Mouse (Mus musculus) brain, embryonic 18.5 days (tissue): Measurements from ENCODE around the gene Dnajb3.
"Not testable (repeated sequence)": the region's sequence is repeated elsewhere in the genome, so short reads cannot be mapped to it uniquely, and the experiment has no call there.

Experiments used
- DNase-seq: peaks from one replicate; pipeline ENCODE4 v3.0.0-alpha.2; 2012; ENCODE audit warnings: low read depth, low spot score

Dnajb3 gene

GRCm38 (mm10) chr1:88231803-88232499 lies 26.4 kb upstream of the Dnajb3 start:
- DNase-seq, result no peak

- no peak for DNase-seq
These were observed 25.6 kb upstream of the Dnajb3 start for GRCm38 (mm10) chr1:88230981-88231802.

GRCm38 (mm10) chr1:88230421-88230820 lies 24.8 kb upstream of the Dnajb3 start:
- DNase-seq, result no peak

- DNase-seq, result no peak
These were observed 24.4 kb upstream of the Dnajb3 start for GRCm38 (mm10) chr1:88229986-88230385.

- DNase-seq, result no peak
These were observed 24.0 kb upstream of the Dnajb3 start for GRCm38 (mm10) chr1:88229566-88229965.

GRCm38 (mm10) chr1:88228121-88228520 lies 22.5 kb upstream of the Dnajb3 start:
- no peak for DNase-seq

- no peak for DNase-seq
These were observed 21.9 kb upstream of the Dnajb3 start for GRCm38 (mm10) chr1:88227482-88227881.

- DNase-seq, result no peak
These were observed 21.2 kb upstream of the Dnajb3 start, which contains the start of gene Mroh2a for GRCm38 (mm10) chr1:88226670-88227379. Mroh2a (plus strand) TSS chr1:88226986.

- no peak for DNase-seq
These were observed 20.2 kb upstream of the Dnajb3 start for GRCm38 (mm10) chr1:88225741-88226140.

- not testable (repeated sequence) for DNase-seq
These were observed 19.7 kb upstream of the Dnajb3 start for GRCm38 (mm10) chr1:88225301-88225700.

- DNase-seq, result no peak
These were observed 18.6 kb upstream of the Dnajb3 start for GRCm38 (mm10) chr1:88224029-88224776.

GRCm38 (mm10) chr1:88223591-88223990 lies 18.0 kb upstream of the Dnajb3 start:
- no peak for DNase-seq

GRCm38 (mm10) chr1:88223011-88223515 lies 17.5 kb upstream of the Dnajb3 start:
- DNase-seq, result not testable (repeated sequence)

- no peak for DNase-seq
These were observed 16.6 kb upstream of the Dnajb3 start for GRCm38 (mm10) chr1:88222216-88222615.

GRCm38 (mm10) chr1:88220336-88220735 lies 14.8 kb upstream of the Dnajb3 start:
- no peak for DNase-seq

GRCm38 (mm10) chr1:88219054-88219453 lies 13.5 kb upstream of the Dnajb3 start:
- no peak for DNase-seq

- DNase-seq, result no peak
These were observed 13.0 kb upstream of the Dnajb3 start for GRCm38 (mm10) chr1:88218591-88218990.

GRCm38 (mm10) chr1:88218051-88218450 lies 12.5 kb upstream of the Dnajb3 start:
- DNase-seq, result no peak

GRCm38 (mm10) chr1:88217576-88217975 lies 12.0 kb upstream of the Dnajb3 start:
- DNase-seq, result no peak

GRCm38 (mm10) chr1:88217144-88217543 lies 11.6 kb upstream of the Dnajb3 start:
- DNase-seq, result no peak

- DNase-seq, result no peak
These were observed 11.0 kb upstream of the Dnajb3 start for GRCm38 (mm10) chr1:88216551-88216950.
